Mouse (Mus musculus): ENCODE measurements around the gene Kcnj16. TPM values are rescaled to one million over a fixed set of nuclear protein-coding genes. Genes with fewer than 3 reads are reported as not detected.

Gene Kcnj16
- 0.01 and 0.17 TPM in 2 replicates for polyA plus RNA-seq (2012; rRNA removed)

GRCm38 (mm10) chr11:110967762-110968135 is at the start of gene Kcnj16:
Gene Kcnj16, plus strand, starts transcription at chr11:110968033.

DNA sequence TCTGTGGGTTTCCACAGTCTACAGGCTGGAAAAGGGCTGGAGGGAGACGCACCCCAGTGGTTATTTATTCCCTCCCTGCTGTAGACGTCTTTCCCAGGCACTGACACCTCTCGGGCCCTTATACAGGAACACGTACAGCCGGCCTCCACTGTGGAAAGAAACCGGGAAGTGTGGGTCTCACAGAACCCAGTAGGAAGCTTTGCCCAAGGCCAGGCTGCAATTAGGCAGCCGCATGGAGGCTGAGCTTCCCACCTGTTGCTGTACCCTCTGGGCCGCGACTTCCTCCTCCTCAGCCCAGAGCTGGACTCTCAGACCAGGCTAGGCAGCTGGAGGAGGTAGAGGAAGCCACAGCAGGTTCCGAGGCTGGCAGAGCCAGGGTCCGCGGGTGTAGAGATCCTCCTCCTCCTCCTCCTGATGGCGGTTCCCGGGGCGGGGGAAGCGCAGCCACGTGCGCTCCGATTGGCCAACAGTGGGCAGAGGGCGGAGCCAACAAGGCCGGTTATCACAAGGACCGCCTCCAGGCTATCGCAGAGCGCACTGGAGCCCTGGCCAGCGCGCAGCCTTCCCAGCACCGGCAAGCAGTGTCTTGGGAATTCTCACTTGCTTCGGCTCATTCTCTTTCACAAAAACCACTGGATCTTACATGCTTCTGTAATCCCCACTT is 97.9 kb downstream of the Kcnj16 start, which contains the start of gene Kcnj2:
TSS of gene Kcnj2 (plus strand) at position 530 of the 664 bp plus-strand sequence.

Other genes with a start within 250 kb of the Kcnj16 start
- 2.1 and 5.3 TPM in 2 replicates for gene Kcnj2, start 98.1 kb downstream of the Kcnj16 start, polyA plus RNA-seq (2012; rRNA removed)